Mouse (Mus musculus): Measurements from ENCODE around the gene Acp4.
"Not testable (repeated sequence)": the region's sequence is repeated elsewhere in the genome, so short reads cannot be mapped to it uniquely, and the experiment has no call there.

The Acp4 gene

DNA sequence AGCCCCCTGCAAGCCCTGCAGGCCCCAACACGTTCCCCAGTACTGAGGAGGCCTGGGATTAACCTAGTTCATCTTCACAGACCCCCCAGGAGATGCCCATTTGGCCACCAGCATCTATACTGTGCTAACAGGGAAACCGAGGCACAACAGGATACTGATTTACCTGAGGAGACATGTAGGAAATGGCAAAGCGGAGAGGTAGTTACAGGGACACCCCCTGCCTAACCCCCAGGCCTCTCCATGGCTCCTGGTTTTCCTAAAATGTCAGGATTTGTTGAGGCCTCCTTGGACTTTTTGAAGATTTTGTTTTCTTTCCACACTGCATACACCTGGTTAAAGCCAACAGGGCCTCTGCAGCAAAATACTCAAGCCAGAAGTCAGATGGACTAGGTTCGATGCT lies at the start of gene Acp4:
TSS of gene Acp4 (minus strand) at position 101 of the 400 bp plus-strand sequence.
- DNase-seq (ENCODE audit: low read depth) = no peak

DNA sequence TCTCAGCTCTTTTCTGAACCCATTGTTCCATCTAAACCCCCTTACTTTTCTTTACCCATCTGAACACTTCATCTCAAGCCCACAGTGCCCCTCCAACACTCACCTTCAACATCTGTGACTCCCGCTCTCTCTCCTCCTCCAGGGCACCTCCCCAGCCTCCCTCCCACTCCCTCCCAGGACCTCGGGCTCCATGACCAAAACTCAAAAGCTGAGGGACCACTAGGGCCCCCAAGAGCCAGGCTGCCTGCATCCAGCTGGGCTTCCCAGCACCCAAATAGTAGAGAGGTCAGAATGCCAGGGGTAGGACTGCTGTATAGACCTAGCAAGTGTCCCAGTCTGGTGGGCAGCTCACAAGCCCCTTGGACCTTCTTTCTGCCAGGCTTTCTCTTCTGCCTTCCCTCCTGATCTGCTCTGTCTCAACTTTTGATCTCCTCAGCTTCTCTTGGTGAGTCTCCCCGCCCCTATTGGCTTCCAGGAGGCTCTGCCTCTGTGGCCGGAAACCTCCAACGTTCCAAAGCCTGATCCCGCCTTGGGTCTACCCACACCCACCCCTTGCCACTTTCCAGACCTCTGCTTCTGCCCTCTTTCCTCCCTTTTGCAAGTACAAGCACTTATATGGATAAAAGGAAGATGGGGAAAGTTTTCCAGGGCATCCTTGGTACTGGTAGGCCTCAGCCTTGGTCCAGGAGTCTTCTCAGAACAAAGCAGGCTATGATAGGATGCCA lies 49.5 kb upstream of the Acp4 start, which contains the start of gene Clec11a:
TSS of gene Clec11a (minus strand) at position 387 of the 725 bp plus-strand sequence.
- DNase-seq (ENCODE audit: low read depth) = peak; percentile 65

DNA sequence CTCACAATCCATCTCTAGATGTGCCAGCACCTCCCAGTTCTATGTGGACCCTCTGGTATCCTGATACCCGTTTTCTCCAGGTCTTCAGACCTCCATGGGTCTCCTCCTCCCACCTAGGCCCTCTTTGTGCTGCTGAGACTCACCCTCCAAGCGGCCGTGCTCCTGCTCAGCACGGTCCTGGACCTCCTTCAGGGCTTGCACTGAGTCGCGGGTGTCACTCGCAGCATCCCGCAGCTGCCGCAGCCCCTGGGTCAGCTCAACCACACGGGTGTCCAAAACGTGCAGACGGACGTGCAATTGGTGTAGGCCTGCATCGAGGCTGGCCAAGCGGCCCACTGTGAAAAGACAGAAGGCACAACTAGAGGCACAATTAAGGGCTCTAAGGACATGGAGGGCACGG lies 48.5 kb upstream of the Acp4 start:
- no peak for DNase-seq (ENCODE audit: low read depth)

DNA sequence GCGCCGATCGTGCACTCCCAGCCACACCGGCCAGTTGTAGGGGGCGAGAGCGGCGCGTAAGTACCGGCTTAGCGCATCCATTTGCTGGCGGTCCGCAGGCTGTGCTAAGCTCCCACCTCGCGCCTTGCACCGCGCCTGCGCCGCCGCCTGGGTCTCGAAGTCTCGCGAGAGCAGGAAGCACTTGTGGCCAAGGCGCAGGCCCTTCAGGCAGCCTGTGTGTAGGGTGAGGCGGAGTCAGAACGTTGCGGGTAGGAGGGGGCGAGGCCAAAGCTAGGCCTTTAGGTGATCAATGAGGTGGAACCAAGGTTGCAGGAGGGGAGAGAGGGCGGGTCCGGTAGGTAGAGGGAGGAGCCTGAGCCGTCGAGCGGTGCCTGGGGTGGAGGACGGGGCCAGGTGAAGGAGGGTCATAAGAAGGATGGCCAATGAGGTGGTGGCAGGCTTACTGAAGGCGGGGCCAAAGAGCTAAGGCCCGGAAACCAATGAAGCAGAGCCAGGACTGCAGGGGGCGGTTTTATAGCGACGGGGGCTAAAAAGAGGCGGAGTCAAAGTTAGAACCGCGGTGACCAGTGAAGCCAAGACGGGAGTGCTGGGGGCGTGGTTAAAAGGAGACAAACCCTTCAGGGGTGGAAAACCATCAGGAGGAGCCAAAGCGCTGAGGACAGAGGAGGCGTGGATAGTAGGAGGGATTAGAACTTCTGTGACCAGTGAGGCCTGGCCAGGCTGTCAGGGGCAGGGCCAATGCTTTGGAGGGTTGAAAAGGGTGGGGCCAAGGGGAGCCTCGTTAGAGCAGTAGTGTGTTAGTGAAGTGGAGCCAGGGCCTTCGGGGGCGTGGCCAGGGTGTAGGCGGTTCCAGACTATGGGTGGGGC lies 47.8 kb upstream of the Acp4 start:
- peak; percentile 100 for DNase-seq (ENCODE audit: low read depth)

DNA sequence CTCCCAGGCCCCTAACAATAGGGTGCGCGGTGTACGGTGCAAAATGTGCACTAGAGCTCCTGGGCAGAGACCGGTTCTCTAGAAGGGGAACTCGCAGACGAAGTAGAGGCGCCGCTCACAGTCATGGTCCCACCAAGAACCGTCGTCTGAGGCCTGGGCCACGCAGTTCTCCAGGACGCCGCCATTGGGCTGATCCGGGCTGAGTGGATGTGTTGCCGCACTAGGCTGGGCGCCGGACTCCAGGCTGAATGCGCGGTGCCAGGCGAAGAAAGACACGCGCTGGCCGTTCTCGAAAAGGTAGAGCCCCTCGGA lies 47.2 kb upstream of the Acp4 start:
- DNase-seq (ENCODE audit: low read depth) = no peak

DNA sequence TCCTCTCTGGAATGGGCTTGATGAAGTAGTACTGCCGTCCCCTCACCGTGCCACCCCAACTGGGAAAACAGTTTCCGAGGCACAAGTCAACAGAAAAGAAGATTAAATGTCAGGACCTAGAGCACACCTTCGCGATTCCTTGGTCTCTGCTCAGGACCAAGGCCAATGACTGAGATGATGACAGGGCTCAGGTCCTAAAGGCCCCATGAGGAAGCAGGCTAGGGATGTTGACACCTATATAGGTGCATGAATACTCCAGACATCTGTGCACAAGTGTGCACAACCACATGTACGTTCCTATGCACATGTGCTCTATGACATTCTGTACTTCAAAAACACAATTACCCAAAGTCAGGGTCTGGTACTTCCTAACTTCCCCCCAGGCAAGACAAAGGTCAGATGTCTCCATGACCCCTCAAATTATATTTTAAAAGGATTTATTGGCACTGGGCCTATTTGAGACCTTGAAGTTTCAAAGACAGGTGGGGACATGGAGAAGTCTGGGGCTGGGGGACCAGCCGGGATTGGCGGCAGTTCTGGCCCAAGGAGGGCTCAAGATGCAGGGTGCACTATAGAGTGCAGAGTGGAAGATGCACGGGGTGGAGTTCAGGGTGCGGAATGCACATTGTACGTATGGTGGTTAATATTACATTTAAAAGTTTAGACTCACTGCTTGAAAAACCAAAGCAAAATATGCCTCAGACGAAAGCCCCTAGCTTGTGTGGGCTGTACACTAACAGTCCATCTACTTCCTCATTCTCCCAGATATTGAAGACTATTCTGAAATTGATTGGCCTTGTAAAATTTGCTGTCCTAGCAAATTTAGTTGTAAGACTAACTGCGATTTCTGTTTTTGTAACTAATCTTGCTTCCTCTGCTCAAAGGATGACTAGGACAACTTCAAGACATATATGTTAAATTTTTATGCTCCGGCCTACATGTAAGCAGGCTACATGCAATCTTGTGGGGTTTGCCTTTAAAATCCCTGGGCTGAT lies 46.5 kb upstream of the Acp4 start:
- no peak for DNase-seq (ENCODE audit: low read depth)

DNA sequence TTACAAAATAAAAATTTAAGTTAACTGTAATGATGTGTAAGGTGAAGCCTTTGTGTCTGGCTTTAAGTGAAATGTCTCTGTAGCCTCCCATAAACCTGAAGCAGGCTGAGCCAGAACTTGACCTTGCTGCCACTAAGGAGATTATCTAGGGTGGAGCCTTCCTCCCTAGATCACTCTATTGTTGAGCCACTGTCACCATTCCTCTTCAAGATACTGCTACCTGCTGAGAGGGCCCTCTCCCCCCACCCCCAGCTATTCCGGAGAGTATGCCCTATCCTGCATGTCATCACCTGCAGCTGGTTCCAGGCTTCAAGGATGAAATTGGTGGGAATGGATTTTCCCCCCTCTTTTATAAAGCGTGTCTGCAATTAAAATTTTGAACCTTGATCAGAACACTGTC lies 40.3 kb upstream of the Acp4 start:
- DNase-seq (ENCODE audit: low read depth) = not testable (repeated sequence)

DNA sequence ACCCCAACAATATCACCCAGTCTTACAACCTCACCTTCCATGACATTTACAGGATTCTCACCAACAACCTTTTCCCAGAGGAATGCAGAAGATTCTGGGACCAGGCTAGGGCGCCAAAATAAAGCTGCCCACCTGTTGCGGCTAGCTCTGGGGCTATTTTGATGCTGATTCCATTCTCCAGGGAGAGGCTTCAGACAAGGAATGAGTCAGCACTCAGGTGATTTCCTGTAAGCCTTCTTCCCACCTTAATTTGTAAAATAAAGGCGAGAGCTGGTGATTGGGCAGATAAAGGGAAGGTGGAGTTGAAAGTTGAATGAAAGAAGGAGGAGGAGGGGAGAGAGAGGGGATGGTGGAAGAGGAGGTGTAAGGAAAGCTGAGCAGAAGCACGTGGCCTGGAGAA lies 34.2 kb upstream of the Acp4 start:
- DNase-seq (ENCODE audit: low read depth) = no peak

DNA sequence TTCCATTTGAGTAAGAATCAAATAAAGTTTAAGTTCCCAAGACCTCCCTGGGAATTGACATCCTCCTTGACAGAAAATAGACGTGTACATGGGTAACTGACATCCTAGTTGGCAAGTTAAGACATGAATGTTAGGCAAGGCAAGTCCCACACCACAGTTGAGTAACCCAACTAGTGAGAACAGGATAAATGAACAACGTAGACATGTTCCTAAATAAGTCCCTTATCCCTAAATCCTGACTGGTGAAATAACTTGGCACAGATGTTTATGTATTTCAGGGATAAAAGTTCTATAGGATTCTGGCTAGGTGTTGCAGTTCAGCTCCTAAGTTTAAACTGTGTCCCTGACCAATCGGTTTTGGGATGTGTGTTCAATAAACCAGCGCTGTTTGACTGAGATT lies 33.8 kb upstream of the Acp4 start:
- no peak for DNase-seq (ENCODE audit: low read depth)

DNA sequence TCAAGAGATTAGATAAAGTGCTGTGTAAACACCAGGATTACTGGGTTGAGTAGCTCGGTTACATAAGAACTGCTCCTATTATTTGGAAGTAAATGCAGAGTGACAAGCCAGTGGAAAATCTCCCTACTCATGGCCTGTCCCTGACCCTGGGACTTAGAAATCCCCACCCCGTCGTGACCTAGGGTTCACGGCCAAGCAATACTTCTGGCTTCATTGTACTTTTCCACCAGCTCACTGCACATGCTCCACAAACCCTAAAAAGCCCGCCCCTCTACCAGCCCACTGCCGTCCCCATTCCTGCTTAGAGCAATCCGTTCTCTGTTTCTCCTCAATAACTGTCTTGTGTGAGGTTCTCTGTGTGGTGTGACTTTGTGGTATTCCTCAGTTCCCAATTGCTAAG lies 30.6 kb upstream of the Acp4 start:
- no peak for DNase-seq (ENCODE audit: low read depth)

DNA sequence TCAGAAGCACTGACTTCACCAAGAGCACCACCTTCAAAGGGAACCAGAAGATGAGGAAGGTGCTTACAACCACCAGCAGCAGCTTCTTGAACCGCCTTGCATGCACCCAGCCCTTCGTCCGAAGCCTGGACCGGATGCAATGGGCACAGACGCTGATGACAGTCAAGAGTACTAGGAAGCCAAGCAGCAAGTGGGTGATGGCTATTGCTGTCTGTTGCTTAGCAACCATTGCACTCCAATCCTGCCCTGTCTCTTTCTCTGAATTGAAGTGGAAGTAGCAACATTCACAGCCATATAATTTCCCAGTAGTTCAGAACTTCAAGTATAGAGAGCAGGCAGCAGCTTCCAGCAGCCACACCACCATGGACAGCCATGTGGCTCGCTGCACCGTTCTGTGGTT lies 24.4 kb upstream of the Acp4 start:
- no peak for DNase-seq (ENCODE audit: low read depth)

DNA sequence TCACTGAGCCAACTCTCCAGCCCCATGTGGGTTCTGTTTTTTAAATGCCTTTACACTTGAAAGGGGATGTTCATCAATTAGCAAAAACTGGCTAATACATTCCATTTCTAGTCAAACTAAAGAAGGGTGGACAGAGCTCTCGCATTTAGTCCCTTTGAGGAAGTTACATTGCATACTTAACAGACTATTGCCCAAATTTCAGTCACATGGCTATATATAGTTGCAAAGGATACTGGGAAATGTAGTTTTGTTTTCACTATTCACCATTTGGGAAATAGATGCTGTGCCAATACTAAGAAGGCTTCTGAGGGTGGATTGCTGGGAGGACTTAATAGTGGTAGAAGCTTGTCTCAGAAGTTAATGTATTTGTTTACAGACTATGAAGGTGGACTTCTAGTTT lies 23.8 kb upstream of the Acp4 start:
- no peak for DNase-seq (ENCODE audit: low read depth)

DNA sequence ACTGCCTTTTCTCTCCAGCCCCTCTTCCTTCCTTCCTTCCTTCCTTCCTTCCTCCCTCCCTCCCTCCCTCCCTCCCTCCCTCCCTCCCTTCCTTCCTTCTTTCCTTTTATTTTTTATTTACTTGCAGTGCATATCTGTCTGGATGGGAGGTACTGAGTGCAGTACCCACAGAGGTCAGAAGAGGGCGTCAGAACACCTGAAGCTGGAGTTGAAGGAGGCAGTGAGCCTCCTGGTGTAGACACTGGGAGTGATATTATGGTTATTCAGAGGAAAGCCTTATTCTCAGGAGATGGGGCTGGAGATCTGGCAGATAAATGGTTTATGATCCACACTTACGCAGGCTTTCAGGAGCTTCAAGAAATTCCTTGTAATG lies 20.1 kb upstream of the Acp4 start:
- DNase-seq (ENCODE audit: low read depth) = no peak

DNA sequence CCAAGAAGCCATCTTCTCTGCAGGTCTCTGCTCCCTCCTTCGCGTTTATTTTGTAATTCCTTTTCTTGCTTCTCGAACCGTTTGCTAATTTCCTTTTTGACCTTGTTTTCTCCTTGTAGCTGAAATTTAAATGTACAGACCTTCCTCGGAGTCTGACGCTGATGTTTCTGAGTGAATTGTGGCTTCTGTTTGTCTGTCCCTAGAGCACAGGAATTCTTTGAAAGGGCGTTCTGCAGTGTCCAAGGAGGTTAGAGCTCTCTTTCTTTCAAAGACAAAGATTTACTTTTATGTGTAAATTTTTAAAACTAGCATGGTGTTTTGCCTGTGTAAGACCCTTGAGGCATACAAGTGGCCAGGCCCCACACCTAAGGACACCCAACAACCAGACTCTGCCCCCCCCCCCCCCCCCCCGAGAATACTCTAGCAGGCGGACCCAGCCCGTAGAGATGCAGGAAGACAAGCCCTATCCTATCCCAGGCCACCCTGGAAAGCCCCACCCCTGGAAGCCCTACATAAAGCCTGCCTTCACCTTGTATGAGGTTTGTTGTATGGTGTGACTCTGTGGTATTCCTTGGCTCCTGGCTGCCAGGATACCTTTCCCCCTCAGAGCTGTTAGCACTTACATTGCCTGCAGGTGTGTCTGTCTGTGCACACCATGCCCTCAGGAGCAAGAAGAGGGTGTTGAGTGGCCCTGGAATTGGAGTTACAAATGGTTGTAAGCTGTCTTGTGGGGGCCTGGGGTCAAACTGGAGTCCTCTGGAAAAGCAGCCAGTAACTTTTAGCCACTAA lies 19.5 kb upstream of the Acp4 start:
- no peak for DNase-seq (ENCODE audit: low read depth)

DNA sequence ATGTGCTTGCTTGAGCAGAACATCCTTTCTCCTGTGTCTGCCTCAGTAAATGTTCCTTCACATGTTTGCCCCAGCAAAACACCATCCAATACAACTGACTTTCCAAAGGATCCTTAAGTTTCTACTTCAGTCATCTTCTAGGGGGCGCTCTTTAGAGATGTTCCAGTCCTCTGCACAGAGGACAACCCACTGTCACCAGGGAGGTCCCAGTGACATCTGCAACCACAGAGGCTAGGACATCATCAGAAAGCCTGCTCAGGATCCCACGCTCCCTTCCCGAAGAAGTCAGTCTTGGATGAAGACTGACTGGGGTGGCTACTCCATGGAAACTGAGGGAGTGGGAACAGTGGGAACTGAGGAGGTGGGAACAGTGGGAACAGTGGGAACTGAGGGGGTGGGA lies 18.4 kb upstream of the Acp4 start:
- DNase-seq (ENCODE audit: low read depth) = no peak

DNA sequence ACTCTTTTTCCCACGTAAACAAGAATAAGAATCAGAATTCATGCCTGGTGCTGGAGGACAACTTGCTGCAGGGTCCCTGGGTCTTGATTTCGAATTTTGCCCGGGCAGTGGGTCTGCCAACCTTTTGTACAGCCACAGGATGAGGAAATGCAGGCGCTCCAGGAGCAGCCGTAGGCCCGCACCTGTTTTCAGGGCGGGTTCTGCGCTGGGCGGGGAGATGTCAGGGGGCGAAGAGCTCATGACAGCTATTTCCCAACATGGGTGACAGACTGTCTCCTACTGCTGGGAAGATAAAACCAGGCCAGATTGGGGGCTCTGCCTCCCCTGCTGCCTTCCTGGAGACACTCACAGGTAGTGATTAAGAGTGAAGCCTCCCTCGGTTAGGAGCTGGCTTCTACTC lies 16.9 kb upstream of the Acp4 start:
- no peak for DNase-seq (ENCODE audit: low read depth)

DNA sequence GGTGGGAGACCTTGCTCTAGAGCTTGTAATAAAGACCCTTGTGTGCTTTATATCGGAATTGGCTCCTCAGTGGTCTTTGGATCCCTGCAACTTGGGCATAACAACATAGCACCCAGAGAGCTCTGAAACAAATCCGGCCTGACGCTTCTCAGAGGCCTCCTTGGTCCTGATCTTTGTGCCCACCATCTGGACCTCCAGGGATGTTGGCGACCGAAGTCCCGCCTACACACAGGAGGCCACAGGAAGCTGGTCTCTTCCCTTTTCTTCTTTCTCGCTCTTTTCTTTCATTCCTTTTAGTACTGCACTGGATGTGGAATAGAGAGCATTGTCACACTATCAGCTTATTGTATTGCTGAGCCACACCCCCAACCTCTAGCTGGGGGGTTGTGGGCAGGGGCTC lies 16.3 kb upstream of the Acp4 start:
- no peak for DNase-seq (ENCODE audit: low read depth)

DNA sequence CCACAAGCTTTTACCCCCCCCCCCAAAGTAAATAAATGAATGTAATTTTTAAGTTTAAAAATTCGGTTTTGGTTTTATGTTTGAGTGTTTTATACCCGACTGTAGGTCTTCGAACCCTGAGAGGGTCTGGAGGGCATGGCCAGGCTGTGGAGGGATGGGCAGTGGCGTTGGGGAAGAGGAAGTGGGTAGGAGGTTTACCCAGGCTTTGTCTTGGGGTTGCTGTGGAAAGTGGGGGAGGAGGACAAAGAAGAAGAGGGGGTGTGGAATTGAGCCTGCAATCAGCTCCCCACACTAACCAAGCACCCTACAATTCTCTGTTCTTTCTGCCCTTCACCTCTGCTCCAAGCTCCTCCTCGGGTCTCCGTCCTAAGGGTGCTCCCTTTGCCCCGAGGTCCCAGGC lies 15.4 kb upstream of the Acp4 start:
- DNase-seq (ENCODE audit: low read depth) = no peak

DNA sequence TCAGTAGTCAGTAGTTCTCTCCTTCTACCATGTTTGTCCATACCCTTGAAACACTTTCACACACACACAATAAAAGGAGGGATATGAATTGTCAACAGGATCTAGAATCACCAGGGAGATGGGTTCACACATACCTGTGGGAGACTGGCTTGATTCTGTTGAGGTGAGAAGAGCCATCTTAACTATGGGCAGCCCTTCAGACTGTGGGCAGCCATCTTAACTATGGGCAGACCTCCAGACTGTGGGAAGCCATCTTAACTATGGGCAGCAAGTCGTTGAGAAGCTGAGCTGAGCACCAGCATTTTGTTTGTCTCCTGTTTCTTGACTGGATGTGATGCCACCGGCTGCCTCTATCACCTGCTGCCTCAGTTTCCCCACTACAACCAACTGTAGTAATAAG lies 14.1 kb upstream of the Acp4 start:
- DNase-seq (ENCODE audit: low read depth) = no peak

DNA sequence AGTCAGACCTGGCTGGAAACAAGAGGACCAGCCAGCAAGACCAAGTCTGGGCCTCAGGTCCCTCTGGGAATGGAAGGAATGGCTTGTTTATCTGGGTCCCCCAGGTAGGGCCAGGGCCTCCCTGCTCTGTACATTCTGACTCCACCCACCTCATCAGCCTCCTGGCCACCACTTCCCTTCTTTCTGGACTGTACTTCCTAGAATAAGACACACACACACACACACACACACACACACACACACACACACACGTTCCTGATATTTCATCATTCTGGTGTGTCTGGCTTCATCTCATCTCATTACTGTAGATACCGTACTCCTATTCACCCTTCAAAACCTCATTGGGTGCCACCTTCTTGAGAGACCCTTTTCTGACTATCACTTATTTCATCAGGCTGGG lies 12.2 kb upstream of the Acp4 start:
- no peak for DNase-seq (ENCODE audit: low read depth)

DNA sequence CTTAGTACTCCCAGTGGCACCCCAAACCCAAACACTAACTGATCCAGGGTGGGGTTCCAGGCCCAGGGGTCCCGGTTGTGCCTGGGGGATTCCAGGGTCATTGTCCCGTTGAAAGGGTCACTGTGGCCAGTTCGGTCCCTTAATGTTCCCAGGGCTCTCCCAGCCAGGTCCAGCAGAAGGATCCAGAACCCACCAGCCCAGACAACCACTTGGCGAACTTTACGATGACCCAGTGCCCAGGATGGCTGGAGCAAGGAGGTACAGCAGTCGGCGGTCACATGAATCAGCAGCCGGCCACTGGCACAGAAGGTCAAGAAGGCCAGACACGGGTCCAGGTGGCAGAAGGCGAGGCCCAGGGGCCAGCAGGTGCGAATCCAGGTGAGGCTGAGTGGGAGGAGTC lies 10.9 kb upstream of the Acp4 start:
- no peak for DNase-seq (ENCODE audit: low read depth)

Measured in fibroblast of lung, adult 2 months (primary cell).